Mouse (Mus musculus): ENCODE data around the gene Trpv6. TPM values are rescaled to one million over a fixed set of nuclear protein-coding genes. Genes with fewer than 3 reads are reported as not detected.

The Trpv6 gene
- total RNA-seq (2023), result not detected

DNA sequence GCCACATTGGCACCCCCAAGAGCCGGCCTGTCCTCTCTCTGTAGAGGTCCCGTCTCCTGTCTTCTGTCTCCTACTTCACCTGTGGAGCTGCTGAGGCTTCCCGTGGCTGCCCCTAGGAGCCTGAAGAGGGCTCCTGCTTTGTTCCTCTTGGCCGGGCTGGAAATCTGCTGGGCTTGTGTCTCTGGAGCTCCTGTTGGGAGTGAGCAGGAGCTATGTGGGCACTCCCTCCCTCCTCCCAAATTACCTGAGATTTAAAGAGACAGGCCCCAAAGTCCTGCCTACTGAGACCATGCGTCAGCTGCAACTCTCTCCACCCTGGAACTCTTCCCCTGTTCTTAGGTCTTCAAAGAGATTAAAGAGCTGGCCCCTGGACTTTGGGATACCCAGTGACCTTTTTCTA, at the start of gene Trpv6:
TSS of gene Trpv6 (minus strand) at position 228 of the 400 bp plus-strand sequence.

DNA sequence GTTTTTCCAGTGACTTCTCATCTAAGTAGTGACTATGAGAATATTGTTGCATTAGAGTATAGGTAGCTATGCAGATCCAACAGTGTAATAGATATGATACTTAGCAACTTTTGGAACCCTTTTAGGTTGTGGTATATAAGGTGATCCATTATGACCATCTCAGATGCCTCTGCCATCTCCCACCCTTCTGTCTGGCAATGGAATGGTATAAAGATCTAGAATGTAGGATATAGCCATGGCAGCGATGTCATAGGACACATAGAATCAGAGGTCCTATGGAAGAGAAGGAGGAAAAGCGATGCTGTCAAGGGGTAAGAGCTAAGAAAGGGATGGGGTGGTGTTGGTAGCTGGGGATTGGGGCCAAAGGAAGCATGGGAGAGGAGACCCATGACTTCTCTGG, 47.9 kb upstream of the Trpv6 start, which contains the start of gene Llcfc1:
TSS of gene Llcfc1 (plus strand) at position 301 of the 400 bp plus-strand sequence.

DNA sequence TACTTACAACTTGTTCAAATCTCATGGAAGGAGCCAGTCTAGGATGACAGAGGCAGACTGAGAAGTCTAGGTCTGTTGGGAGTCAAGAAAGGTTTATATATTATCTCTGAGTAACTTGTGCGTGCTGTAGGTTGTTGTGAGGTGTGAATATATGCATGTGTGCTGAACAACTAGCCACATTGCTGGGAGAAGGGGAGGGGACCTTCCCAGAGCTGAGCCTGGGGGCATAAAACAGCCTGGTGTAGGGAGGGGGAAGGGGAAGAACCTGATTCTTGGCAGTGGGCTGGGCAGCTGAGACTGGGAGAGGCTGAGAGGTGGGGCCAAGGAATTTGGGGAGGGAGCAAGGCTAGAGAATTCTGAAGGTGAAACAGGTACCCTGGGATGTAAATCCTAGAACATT, 44.5 kb upstream of the Trpv6 start, which contains the start of gene Trpv5:
TSS of gene Trpv5 (minus strand) at position 101 of the 400 bp plus-strand sequence.

GRCm38 (mm10) chr6:41605061-41605793, 31.0 kb downstream of the Trpv6 start, which contains the start of gene Ephb6:
Ephb6 (plus strand) TSS chr6:41605482.

Other genes with a start within 250 kb of the Trpv6 start
- gene Gm5771, start 244.0 kb downstream of the Trpv6 start, total RNA-seq (2023), result not detected
- gene Gm10334, start 190.3 kb downstream of the Trpv6 start, total RNA-seq (2023), result not detected
- gene Prss1, start 177.5 kb downstream of the Trpv6 start, total RNA-seq (2023), result not detected
- gene Prss2, start 114.6 kb downstream of the Trpv6 start, total RNA-seq (2023), result not detected
- 40.0 TPM for gene Ephb6, start 30.9 kb downstream of the Trpv6 start, total RNA-seq (2023)
- not detected for gene Trpv5, start 44.4 kb upstream of the Trpv6 start, total RNA-seq (2023)
- gene Llcfc1, start 48.0 kb upstream of the Trpv6 start, total RNA-seq (2023), result not detected
- gene Kel, start 67.9 kb upstream of the Trpv6 start, total RNA-seq (2023), result 4.6 TPM
- not detected for gene Olfr459, start 138.8 kb upstream of the Trpv6 start, total RNA-seq (2023)
- gene Pip, start 211.1 kb upstream of the Trpv6 start, total RNA-seq (2023), result not detected
- not detected for gene Sval2, start 216.6 kb upstream of the Trpv6 start, total RNA-seq (2023)

Measured in CD4-positive naive resting alpha-beta T cell, adult 76 days (primary cell).